Mouse (Mus musculus) heart, embryonic 15.5 days (tissue): Measurements from ENCODE around the gene Cnp. TPM values are rescaled to one million over a fixed set of nuclear protein-coding genes. Genes with fewer than 3 reads are reported as not detected.
"Not testable (repeated sequence)": the region's sequence is repeated elsewhere in the genome, so short reads cannot be mapped to it uniquely, and the experiment has no call there.

ENCODE experiments used
- ATAC-seq: fragments of 200-750 bp; cut with Nextera tagmentation; replicated peaks from 2 replicates; pipeline ENCODE4 v1.8.0; 2017; ENCODE audit warnings: low read depth, moderate TSS enrichment; ENCODE audit not compliant: insufficient number of reproducible peaks, insufficient read depth, low FRiP score
- H3K27ac ChIP-seq: fragments of 300-500 bp; sonication (generic); 2 replicates; pipeline ENCODE4 v1.5.1; 2015; ENCODE audit warnings: mild to moderate bottlenecking, inconsistent platforms
- H3K27me3 ChIP-seq: fragments of 300-500 bp; sonication (generic); 2 replicates; pipeline ENCODE4 v1.6.1; 2015; ENCODE audit warnings: inconsistent platforms
- H3K36me3 ChIP-seq: fragments of 300-500 bp; sonication (generic); 2 replicates; pipeline ENCODE4 v1.6.1; 2015; ENCODE audit warnings: mild to moderate bottlenecking, inconsistent platforms
- H3K4me1 ChIP-seq: fragments of 300-500 bp; sonication (generic); replicated peaks from 2 replicates; pipeline ENCODE4 v1.6.1; 2015; ENCODE audit warnings: inconsistent platforms
- H3K4me2 ChIP-seq: fragments of 300-500 bp; sonication (generic); 2 replicates; pipeline ENCODE4 v1.6.1; 2015; ENCODE audit warnings: inconsistent platforms, mild to moderate bottlenecking, moderate library complexity
- H3K4me3 ChIP-seq: fragments of 300-500 bp; sonication (generic); 2 replicates; pipeline ENCODE4 v1.5.1; 2015; ENCODE audit warnings: mild to moderate bottlenecking, inconsistent platforms
- H3K9ac ChIP-seq: fragments of 300-500 bp; sonication (generic); 2 replicates; pipeline ENCODE4 v1.6.1; 2015; ENCODE audit warnings: mild to moderate bottlenecking, inconsistent platforms
- H3K9me3 ChIP-seq: fragments of 300-500 bp; sonication (generic); replicated peaks from 2 replicates; pipeline ENCODE4 v1.6.1; 2016; ENCODE audit warnings: inconsistent platforms
- WGBS: fragments of 180-500 bp; shearing (Covaris S2); methylation state at CpG from one replicate; pipeline ENCODE4 v1.1.7; 2015; ENCODE audit warnings: mixed read lengths; 5-methylcytosine and 5-hydroxymethylcytosine counted together
- polyA plus RNA-seq: library from polyadenylated mRNA; unstranded; fragments of >200 nt; fragmentation: Nextera tagmentation; extraction: Ambion mirVana; gene quantifications from 2 replicates; pipeline ENCODE4 v1.2.1, GENCODE M21; 2015

Gene Cnp
- polyA plus RNA-seq = 17.4 and 27.6 TPM in 2 replicates

- Histone ChIP-seq H3K36me3 (peaks cover 12% of the 10 kb centered on the region; the same call in 1 of the 2 replicates), H3K4me2 (peak within 1 kb of the TSS; percentile 74), H3K9me3 (no peaks in the 10 kb centered on the region), H3K4me1 (peaks cover 25% of the 10 kb centered on the region), H3K27me3 (no peaks in the 10 kb centered on the region), H3K4me3 (peak within 1 kb of the TSS; percentile 69), H3K27ac (peak within 1 kb of the TSS; percentile 69), H3K9ac (peak within 1 kb of the TSS; percentile 67)
- WGBS = 2% methylated on average over 47 of the region's 47 CpGs
- peak; percentile 71 for ATAC-seq
These were observed at the start of gene Cnp for GRCm38 (mm10) chr11:100574708-100575483. Gene Cnp (plus strand): TSS chr11:100574904.

DNA sequence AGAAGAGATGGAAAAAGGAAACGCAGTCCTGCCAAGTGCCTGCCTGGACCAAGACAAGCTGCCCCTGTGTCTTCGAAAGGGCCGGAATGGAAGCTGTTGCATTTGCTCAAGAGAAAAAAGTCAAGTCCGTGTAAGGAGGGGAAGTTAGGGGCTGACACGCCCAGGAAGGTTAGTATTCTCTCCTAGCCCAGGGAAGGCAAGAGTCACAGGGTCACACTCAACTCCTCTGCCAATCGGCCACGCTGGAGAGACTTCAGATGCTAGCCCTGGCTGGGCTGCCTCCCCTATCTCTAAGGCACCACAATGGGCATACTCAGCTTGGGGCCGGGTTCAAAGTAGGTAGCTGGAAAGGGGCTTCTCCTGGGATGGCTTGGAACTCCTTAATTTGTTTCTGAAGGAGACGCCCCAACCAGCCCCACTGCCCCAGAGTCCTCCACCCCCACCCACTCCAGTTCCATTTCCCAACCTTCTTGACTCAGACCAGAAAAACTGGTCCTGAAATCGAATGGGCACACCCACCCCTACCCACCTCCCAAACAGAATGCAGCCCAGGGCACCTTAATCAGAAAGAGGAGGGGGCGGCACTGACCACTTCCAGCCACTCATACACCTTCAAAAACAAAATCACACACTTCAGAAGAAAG lies 49.6 kb upstream of the Cnp start:
- Histone ChIP-seq H3K4me1 (peaks cover 38% of the 10 kb centered on the region), H3K36me3 (peaks cover 29% of the 10 kb centered on the region), H3K27me3 (no peaks in the 10 kb centered on the region), H3K4me2 (peak overlapping the region; percentile 2; the same call in 1 of the 2 replicates), H3K9me3 (no peaks in the 10 kb centered on the region), H3K9ac (no peak overlapping the region), H3K27ac (0 out of 2 replicates have a peak overlapping the region, but pooled peaks have one; percentile 29), H3K4me3 (no peak overlapping the region)
- 57% methylated on average over 11 of the region's 11 CpGs for WGBS
- ATAC-seq = no peak

DNA sequence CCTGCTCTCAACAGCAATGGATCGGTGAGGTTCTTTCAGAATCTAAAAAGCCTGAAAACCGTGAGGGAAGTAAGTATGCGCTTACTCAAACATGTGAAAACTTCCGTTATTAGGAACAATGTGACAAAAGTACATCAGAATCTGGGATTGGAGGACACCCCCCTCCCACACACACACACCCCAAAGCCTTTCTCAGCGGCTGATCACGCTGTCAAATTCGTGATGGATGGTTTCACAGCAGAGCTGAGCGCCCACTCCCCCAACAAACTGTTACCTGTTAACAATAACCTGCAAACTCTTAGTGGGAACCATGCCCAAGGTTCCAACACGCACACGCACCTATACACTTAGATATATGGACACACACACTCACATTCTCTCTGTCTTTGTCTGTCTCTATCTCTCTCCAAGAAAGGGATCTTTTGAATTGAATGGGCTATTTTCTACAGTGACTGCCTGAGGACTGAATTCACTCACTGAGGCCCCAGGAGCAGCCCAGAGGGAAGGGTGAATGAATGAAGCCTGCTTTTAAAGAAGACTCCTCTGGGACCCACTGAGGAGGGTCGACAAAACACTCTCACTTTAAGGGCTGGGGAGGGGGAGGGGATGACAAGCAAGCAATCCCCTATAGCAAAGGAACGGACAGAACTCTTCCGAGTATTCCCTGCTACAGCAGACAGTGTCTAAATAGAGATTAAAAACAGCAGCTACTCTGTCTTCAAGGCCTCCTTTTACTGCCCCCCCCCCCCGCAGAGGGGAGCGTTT lies 48.5 kb upstream of the Cnp start:
- no peak overlapping the region for H3K27ac ChIP-seq
- no peak for ATAC-seq
- peak overlapping the region; percentile 85 for H3K9ac ChIP-seq
- peak overlapping the region; percentile 80 for H3K4me2 ChIP-seq
- H3K9me3 ChIP-seq = no peaks in the 10 kb centered on the region
- WGBS = 36% methylated on average over 15 of the region's 15 CpGs
- H3K27me3 ChIP-seq = no peaks in the 10 kb centered on the region
- H3K4me3 ChIP-seq = peak overlapping the region; percentile 94
- H3K4me1 ChIP-seq = peaks cover 38% of the 10 kb centered on the region
- H3K36me3 ChIP-seq = peaks cover 21% of the 10 kb centered on the region

GRCm38 (mm10) chr11:100527066-100527457 lies 47.6 kb upstream of the Cnp start:
- peak overlapping the region; percentile 91 for H3K27ac ChIP-seq
- peak overlapping the region; percentile 94 for H3K4me3 ChIP-seq
- peak overlapping the region; percentile 80 for H3K4me2 ChIP-seq
- peak overlapping the region; percentile 85 for H3K9ac ChIP-seq
- H3K36me3 ChIP-seq = peaks cover 14% of the 10 kb centered on the region
- no peaks in the 10 kb centered on the region for H3K9me3 ChIP-seq
- peaks cover 38% of the 10 kb centered on the region for H3K4me1 ChIP-seq
- under 1% methylated on average over 26 of the region's 26 CpGs for WGBS
- no peaks in the 10 kb centered on the region for H3K27me3 ChIP-seq
- peak; percentile 30 for ATAC-seq

DNA sequence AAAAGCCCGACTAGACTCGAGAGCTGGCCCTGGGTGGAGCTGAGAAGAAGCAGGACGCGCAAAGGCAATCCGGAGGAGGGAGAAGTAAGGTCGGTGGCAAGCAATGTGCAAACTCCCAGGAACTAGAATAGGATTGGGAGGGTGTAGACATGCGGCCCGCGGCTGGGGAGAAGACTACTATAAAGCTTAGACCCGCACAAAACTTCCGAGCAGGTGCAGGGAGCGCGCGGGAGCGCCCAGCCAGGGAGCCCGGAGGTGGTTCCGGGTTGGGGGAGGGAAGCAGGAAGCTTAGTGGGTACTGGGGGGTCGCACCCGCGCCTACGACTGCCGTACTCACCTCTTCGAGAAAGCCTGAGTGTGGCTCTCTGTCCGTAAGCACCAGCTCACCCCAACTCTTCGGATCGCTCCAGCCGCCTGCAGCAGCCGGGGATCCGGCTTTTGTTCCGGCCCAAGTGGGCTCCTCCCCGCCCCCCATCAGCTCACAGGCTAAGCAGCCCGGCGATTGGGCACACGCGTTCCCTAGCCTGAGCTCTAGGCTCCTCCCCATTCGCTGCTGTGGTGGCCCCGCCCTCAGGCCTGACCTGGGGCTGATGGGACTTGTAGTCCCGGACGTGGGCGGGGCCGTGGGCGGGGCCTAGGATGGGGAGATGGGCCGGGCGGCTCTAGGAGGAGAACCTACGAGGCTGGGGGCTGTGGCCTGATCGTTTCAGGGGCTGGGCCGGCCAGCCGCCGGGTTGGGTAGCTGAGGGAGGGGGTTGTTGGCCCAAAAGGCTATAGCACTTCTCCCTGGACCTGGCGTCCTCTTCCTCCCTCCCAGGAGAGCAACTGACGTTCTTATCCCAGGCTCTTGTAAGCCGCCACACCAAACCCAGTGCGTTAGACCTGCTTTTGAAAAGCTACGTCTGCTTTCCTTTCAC lies 47.0 kb upstream of the Cnp start, which contains the start of gene Acly:
Acly (minus strand) TSS at position 543 of the 917 bp plus-strand sequence.
- under 1% methylated on average over 54 of the region's 54 CpGs for WGBS
- peaks cover 8% of the 10 kb centered on the region for H3K36me3 ChIP-seq
- peak within 1 kb of the TSS; percentile 80 for H3K4me2 ChIP-seq
- H3K4me3 ChIP-seq = peak within 1 kb of the TSS; percentile 94
- ATAC-seq = peak; percentile 99
- H3K27me3 ChIP-seq = no peaks in the 10 kb centered on the region
- peak within 1 kb of the TSS; percentile 91 for H3K27ac ChIP-seq
- peak within 1 kb of the TSS; percentile 85 for H3K9ac ChIP-seq
- peaks cover 38% of the 10 kb centered on the region for H3K4me1 ChIP-seq
- H3K9me3 ChIP-seq = no peaks in the 10 kb centered on the region

- ATAC-seq = 0 out of 2 replicates have a peak, but pooled peaks have one; percentile 0
These were observed 46.1 kb upstream of the Cnp start for GRCm38 (mm10) chr11:100528375-100529165.

DNA sequence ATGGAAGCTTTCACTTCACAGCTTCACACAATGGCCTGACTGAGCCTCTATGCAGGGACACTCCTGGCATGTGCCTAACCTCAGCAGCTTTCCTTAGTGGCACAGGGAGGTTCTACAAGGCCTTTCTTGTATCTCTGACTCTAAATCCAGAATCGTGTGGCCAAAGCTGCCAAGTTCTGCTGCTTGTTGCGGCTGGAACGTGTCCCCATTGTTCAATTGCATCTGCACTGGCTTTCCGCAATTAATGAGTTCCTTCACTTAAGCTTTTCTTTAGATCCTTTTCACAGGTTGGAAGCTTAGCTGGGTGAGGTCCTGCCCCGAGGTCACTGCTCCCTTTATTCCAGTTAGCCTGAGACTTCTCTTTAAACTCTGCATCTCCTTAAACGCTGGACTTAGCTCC lies 40.8 kb upstream of the Cnp start:
- Histone ChIP-seq H3K27ac (no peak overlapping the region), H3K36me3 (no peaks in the 10 kb centered on the region), H3K4me2 (no peak overlapping the region), H3K9ac (no peak overlapping the region), H3K27me3 (no peaks in the 10 kb centered on the region), H3K4me1 (no peaks in the 10 kb centered on the region), H3K9me3 (no peaks in the 10 kb centered on the region), H3K4me3 (no peak overlapping the region)
- 80% methylated on average over 6 of the region's 6 CpGs for WGBS
- ATAC-seq = no peak

More at GRCm38 (mm10) chr11:100528375-100529165, 46.1 kb upstream of the Cnp start:
- Histone ChIP-seq H3K4me1 (peaks cover 38% of the 10 kb centered on the region), H3K36me3 (no peaks in the 10 kb centered on the region; the same call in 1 of the 2 replicates), H3K9ac (peak overlapping the region; percentile 61), H3K27ac (peak overlapping the region; percentile 91), H3K4me2 (peak overlapping the region; percentile 80), H3K9me3 (no peaks in the 10 kb centered on the region), H3K4me3 (peak overlapping the region; percentile 94), H3K27me3 (no peaks in the 10 kb centered on the region)
- WGBS = 24% methylated on average over 19 of the region's 19 CpGs

DNA sequence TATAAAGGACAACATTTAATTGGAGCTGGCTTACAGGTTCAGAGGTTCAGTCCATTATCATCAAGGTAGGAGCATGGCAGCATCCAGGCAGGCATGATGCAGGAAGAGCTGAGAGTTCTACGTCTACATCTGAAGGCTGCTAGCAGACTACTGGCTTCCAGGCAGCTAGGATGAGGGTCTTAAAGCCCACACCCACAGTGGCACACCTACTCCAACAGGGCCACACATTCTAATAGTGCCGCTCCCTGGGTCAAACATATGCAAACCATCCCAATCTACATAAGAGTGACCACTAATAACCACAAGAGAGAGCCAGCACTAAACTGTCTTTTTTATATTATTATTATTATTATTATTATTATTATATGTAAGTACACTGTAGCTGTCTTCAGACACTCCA lies 40.3 kb upstream of the Cnp start:
- not testable (repeated sequence) for H3K4me1 ChIP-seq, H3K4me2 ChIP-seq, H3K36me3 ChIP-seq, H3K9me3 ChIP-seq, H3K9ac ChIP-seq, H3K27me3 ChIP-seq, ATAC-seq, H3K27ac ChIP-seq, H3K4me3 ChIP-seq
- WGBS = 82% methylated on average over 2 of the region's 2 CpGs

DNA sequence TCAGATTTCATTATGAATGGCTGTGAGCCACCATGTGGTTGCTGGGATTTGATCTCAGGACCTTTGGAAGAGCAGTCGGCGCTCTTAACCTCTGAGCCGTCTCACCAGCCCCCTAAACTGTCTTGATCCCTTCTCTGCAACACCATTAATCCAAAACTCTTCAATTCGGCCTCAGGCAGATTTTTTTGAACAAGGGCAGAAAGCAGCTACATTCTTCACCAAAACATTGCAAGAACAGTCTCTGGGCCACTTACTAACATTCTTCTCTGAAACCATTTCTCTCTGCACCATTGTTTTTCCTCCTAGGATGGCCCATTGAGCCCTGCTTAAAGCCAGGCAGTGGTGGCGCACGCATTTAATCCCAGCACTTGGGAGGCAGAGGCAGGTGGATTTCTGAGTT lies 39.9 kb upstream of the Cnp start:
- not testable (repeated sequence) for H3K36me3 ChIP-seq, H3K4me1 ChIP-seq, H3K9ac ChIP-seq, H3K27me3 ChIP-seq, H3K4me2 ChIP-seq, H3K27ac ChIP-seq, H3K9me3 ChIP-seq, ATAC-seq, H3K4me3 ChIP-seq
- 80% methylated on average over 6 of the region's 6 CpGs for WGBS

GRCm38 (mm10) chr11:100535996-100536395 lies 38.7 kb upstream of the Cnp start:
- ATAC-seq = no peak
- Histone ChIP-seq H3K9me3 (no peaks in the 10 kb centered on the region), H3K27me3 (no peaks in the 10 kb centered on the region), H3K4me1 (no peaks in the 10 kb centered on the region), H3K27ac (no peak overlapping the region), H3K36me3 (no peaks in the 10 kb centered on the region), H3K9ac (no peak overlapping the region), H3K4me2 (no peak overlapping the region), H3K4me3 (no peak overlapping the region)
- WGBS = 74% methylated on average over 1 of the region's 1 CpGs
